Comparison of ENCODE assay signal across 22 mouse cellular contexts in the genomic region with DNA sequence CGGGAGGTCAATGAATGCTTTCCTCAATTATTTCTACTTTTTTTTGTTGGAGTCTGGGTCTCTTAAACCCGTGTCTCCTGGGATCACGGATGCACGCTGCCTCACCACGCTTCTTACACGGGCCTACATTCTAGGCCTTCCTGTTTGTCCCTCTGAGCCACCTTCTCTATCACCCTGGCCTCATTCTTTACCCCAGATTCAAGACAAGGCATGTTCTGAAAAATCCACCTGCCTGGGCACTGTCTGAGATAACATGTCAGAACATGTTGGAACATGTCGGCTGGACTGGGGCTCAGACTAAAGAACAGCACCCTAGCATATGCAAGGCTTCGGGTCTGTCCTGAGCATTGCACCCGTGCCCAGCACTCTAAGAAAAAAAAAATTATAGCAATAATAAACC.
"Had no signal": no experiment of that assay in that cellular context is flagged by ENCODE, and none has a peak within 500 bp of the region (broad histone marks: within the 10 kb centered on the region; RNA-seq: fewer than 3 reads in every experiment).

No protein-coding gene starts in this region.

- H3K4me3 ChIP-seq: heart, adult 2 months; hindbrain, embryonic 10.5 days; hindbrain, embryonic 13.5 days; intestine, embryonic 15.5 days; limb, embryonic 13.5 days; limb, embryonic 15.5 days; liver, embryonic 12.5 days had no signal

- DNase-seq: gastrocnemius, postnatal 14 days; gastrocnemius, postnatal 36 days; heart, adult 2 months; heart, postnatal 10 days; heart, postnatal 4 days; kidney, adult 18-20 months; kidney, adult 8-10 months; kidney, postnatal 14 days; kidney, postnatal 36 days; layer of hippocampus, adult 9-11 months; layer of hippocampus, postnatal 36 days; left cerebral cortex, postnatal 4 days had no signal

- H3K4me2 ChIP-seq: heart, embryonic 11.5 days; hindbrain, embryonic 13.5 days; intestine, embryonic 15.5 days; limb, embryonic 13.5 days; limb, embryonic 15.5 days; liver, embryonic 12.5 days had no signal

- H3K27ac ChIP-seq: heart, adult 2 months; hindbrain, embryonic 10.5 days; intestine, embryonic 15.5 days; limb, embryonic 13.5 days; limb, embryonic 15.5 days; liver, embryonic 12.5 days; liver, embryonic 14.5 days had no signal

- H3K9me3 ChIP-seq: hindbrain, embryonic 10.5 days; hindbrain, embryonic 13.5 days; intestine, embryonic 15.5 days; limb, embryonic 13.5 days; limb, embryonic 15.5 days; liver, embryonic 12.5 days had no signal

- ATAC-seq: inflammation-experienced regulatory T-cells, adult 6 months; intestine, postnatal 0 days; liver, embryonic 12.5 days had no signal

- H3K9ac ChIP-seq: hindbrain, embryonic 13.5 days; intestine, embryonic 15.5 days; limb, embryonic 13.5 days; limb, embryonic 15.5 days; liver, embryonic 12.5 days; liver, embryonic 14.5 days had no signal

- H3K4me1 ChIP-seq: limb, embryonic 13.5 days had no signal

- H3K27me3 ChIP-seq: hindbrain, embryonic 13.5 days; intestine, embryonic 15.5 days; limb, embryonic 13.5 days; limb, embryonic 15.5 days; liver, embryonic 12.5 days had no signal
